Mouse (Mus musculus) testis, adult 2 months (tissue): ENCODE results near the gene Mfng.

Source experiments
- CTCF ChIP-seq: fragments of 200-500 bp; IDR thresholded peaks from 2 replicates; pipeline ENCODE4 v1.5.1; 2012; ENCODE audit warnings: low read depth, mild to moderate bottlenecking, inconsistent platforms, low read length, moderate library complexity; ENCODE audit not compliant: control insufficient read depth, insufficient read depth, insufficient replicate concordance
- POLR2A ChIP-seq: fragments of 200-500 bp; IDR thresholded peaks from 2 replicates; pipeline ENCODE4 v1.6.1; 2012; ENCODE audit warnings: low read depth, mild to moderate bottlenecking, inconsistent platforms, low read length, moderate library complexity; ENCODE audit not compliant: control insufficient read depth

DNA sequence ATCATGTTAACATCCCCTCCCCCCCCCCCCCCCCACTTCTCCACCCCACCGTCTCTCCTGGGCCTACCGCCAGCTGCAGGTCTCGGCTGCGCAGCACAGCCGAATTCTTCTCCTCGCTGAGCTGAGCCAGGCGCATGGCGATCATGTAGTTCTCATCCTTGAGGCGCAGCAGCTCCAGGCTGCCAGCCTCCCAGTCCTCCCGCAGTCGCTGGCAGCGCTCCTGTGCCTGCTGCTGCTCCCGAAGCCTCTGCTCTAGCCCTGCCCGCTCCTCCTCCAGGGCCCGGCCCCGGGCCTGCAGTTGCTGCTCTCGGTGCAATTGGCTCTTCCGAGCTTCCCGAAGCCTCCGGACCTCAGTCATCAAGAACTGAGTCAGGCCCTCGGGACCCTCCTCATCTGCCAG lies 25.8 kb upstream of the Mfng start:
- TF ChIP-seq POLR2A, result no peak
- TF ChIP-seq CTCF, result no peak
